ENCODE assay signal across 8 mouse cellular contexts in the genomic region with DNA sequence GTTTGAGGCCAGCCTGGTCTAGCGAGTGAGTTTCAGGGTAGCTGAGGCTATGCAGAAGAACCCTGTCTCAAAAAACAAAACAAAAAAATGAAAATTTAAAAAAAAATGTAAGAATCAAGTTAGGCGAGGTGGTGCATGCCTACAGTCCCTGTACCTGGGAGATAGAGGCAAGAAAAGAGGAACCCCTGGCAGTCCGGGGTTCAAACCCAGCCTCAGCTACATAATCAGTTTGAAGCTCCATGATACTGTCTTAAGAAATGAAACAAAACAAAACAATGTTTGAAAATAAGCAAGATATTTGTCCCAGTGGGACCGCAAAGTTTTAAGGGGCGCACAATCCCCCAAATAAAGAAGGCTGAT. TPM values are rescaled to one million over a fixed set of nuclear protein-coding genes. Genes with fewer than 3 reads are reported as not detected.
DNase-seq lines count a peak whose midpoint lies in the region; ATAC-seq and TF ChIP-seq lines count a peak whose summit lies in the region.

No protein-coding gene starts in this region.

- TF ChIP-seq CTCF in gastrocnemius, adult 2 months (IDR thresholded peaks at IDR 0.05): no peak
- TF ChIP-seq CTCF in E14TG2a.4 (conservative IDR thresholded peaks at IDR 0.05; ENCODE audit: low read length): no peak

- H3K27ac ChIP-seq in gastrocnemius, adult 2 months: peak overlapping the region; percentile 64
- 0 out of 2 replicates have a peak overlapping the region, but pooled peaks have one; percentile 7 for H3K27ac ChIP-seq in macrophage

- H3K4me3 ChIP-seq in gastrocnemius, adult 2 months: peak overlapping the region; percentile 80
- H3K4me3 ChIP-seq in E14TG2a.4 (replicated peaks; ENCODE audit: low read length) (peak overlapping the region; percentile 99), macrophage (ENCODE audit: inconsistent target) (peak overlapping the region; percentile 25)

- H3K27me3 ChIP-seq in E14TG2a.4 (ENCODE audit: insufficient read depth, low read length): no peaks in the 10 kb centered on the region

- peaks cover 23% of the 10 kb centered on the region; the same call in 1 of the 2 replicates for H3K79me2 ChIP-seq in macrophage (ENCODE audit: inconsistent target)

- no peaks in the 10 kb centered on the region for H3K9me3 ChIP-seq in E14TG2a.4 (ENCODE audit: low read length)

- intact Hi-C loops in gastrocnemius, adult 2 months (cut with DNase I): loop anchor here (2.0 kb wide), 1 partner anchor 25 kb away; the partner anchor contains the start of gene Cib2

- H3K36me3 ChIP-seq in E14TG2a.4 (ENCODE audit: insufficient read depth, low read length): peaks cover 32% of the 10 kb centered on the region
- H3K36me3 ChIP-seq in macrophage (ENCODE audit: inconsistent target): no peaks in the 10 kb centered on the region

- H3K4me1 ChIP-seq in E14TG2a.4 (replicated peaks; ENCODE audit: low read depth, low read length): peaks cover 32% of the 10 kb centered on the region

- 31% methylated on average over 5 of the region's 5 CpGs for WGBS in macrophage (ENCODE audit: missing documents)

- peak; percentile 8; the same call in 1 of the 2 replicates for ATAC-seq in granulocyte monocyte progenitor cell, adult 5-6 weeks (replicated peaks; ENCODE audit: poor library complexity, severe bottlenecking)
- no peak for ATAC-seq in megakaryocyte-erythroid progenitor cell, adult 5-6 weeks (replicated peaks; ENCODE audit: low FRiP score, low TSS enrichment, poor library complexity, severe bottlenecking)

- no peak for DNase-seq in gastrocnemius, adult 2 months
- no peak for DNase-seq in gastrocnemius, adult 8-10 months (ENCODE audit: low spot score in 2 of 2)
- no peak for DNase-seq in adrenal gland, adult 2 months
- no peak for DNase-seq in spleen, adult 12 weeks (ENCODE audit: low spot score)

RNA-seq across cellular contexts. Expression of gene Idh3a, which starts 0.3 kb away (rescaled TPM):
- total RNA-seq in gastrocnemius, adult 2 months (2021): 100 to 1,000 TPM; 522 to 568 TPM
- 100 to 1,000 TPM; 456 to 541 (median 521) TPM for total RNA-seq in gastrocnemius, adult 8-10 months (2022)
- 100 and 111 TPM in 2 replicates for total RNA-seq in granulocyte monocyte progenitor cell, adult 5-6 weeks (2014; fragmentation: Nextera tagmentation)
- 83.9 and 89.1 TPM in 2 replicates for total RNA-seq in granulocyte monocyte progenitor cell, adult 5-6 weeks (2017)
- total RNA-seq in macrophage (2018; cell fraction: chromatin; rRNA removed): 10 to 100 TPM in 15 of 26 experiments, 1 to 10 TPM in 11; 3.1 to 19.5 (median 11.7) TPM
- 10 to 100 TPM; 15.4 to 24.9 (median 18.8) TPM for total RNA-seq in macrophage (2018; cell fraction: cytosol; rRNA removed)
- total RNA-seq in macrophage (2018; cell fraction: nucleus; rRNA removed): 10 to 100 TPM in 14 of 26 experiments, 1 to 10 TPM in 12; 4.2 to 42.8 (median 10.5) TPM
- polyA plus RNA-seq in macrophage (2018): 15.2 to 61.4 TPM (median 20.5 TPM) in 3 replicates
- total RNA-seq in megakaryocyte-erythroid progenitor cell, adult 5-6 weeks (2014; fragmentation: Nextera tagmentation): 135 and 146 TPM in 2 replicates
- 105 and 155 TPM in 2 replicates for total RNA-seq in megakaryocyte-erythroid progenitor cell, adult 5-6 weeks (2017)
- total RNA-seq in adrenal gland, adult 2 months (2021): 100 to 1,000 TPM; 245 to 445 TPM
- polyA plus RNA-seq in adrenal gland, adult 2 months (2012; rRNA removed): 44.3 and 48.7 TPM in 2 replicates

RNA-seq across cellular contexts. Expression of gene Cib2, which starts 25.8 kb away (rescaled TPM):
- 100 to 1,000 TPM in 1 of 2 experiments, 10 to 100 TPM in 1; 95.5 to 143 TPM for total RNA-seq in gastrocnemius, adult 2 months (2021)
- total RNA-seq in gastrocnemius, adult 8-10 months (2022): 100 to 1,000 TPM; 127 to 157 (median 137) TPM
- 1.1 and 1.6 TPM in 2 replicates for total RNA-seq in granulocyte monocyte progenitor cell, adult 5-6 weeks (2014; fragmentation: Nextera tagmentation)
- total RNA-seq in granulocyte monocyte progenitor cell, adult 5-6 weeks (2017): 0.39 and 0.57 TPM in 2 replicates
- total RNA-seq in macrophage (2018; cell fraction: chromatin; rRNA removed): 1 to 10 TPM in 1 of 26 experiments, under 1 TPM in 6, not detected in 19; 0.54 to 1.3 (median 0.58) TPM
- total RNA-seq in macrophage (2018; cell fraction: cytosol; rRNA removed): 1 to 10 TPM in 25 of 26 experiments, under 1 TPM in 1; 0.99 to 3.7 (median 1.9) TPM
- total RNA-seq in macrophage (2018; cell fraction: nucleus; rRNA removed): 1 to 10 TPM in 2 of 26 experiments, under 1 TPM in 12, not detected in 12; 0.36 to 2.1 (median 0.62) TPM
- polyA plus RNA-seq in macrophage (2018): 2.2 to 2.4 TPM (median 2.3 TPM) in 3 replicates
- total RNA-seq in megakaryocyte-erythroid progenitor cell, adult 5-6 weeks (2014; fragmentation: Nextera tagmentation): not detected in 2 replicates
- not detected in 2 replicates for total RNA-seq in megakaryocyte-erythroid progenitor cell, adult 5-6 weeks (2017)
- 100 to 1,000 TPM in 1 of 2 experiments, 10 to 100 TPM in 1; 47.9 to 131 TPM for total RNA-seq in adrenal gland, adult 2 months (2021)
- 15.1 and 31.7 TPM in 2 replicates for polyA plus RNA-seq in adrenal gland, adult 2 months (2012; rRNA removed)

RNA-seq across cellular contexts. Expression of gene Sh2d7, which starts 47.0 kb away (rescaled TPM):
- not detected for total RNA-seq in gastrocnemius, adult 2 months (2021)
- not detected for total RNA-seq in gastrocnemius, adult 8-10 months (2022)
- not detected in 2 replicates for total RNA-seq in granulocyte monocyte progenitor cell, adult 5-6 weeks (2014; fragmentation: Nextera tagmentation)
- not detected in 2 replicates for total RNA-seq in granulocyte monocyte progenitor cell, adult 5-6 weeks (2017)
- total RNA-seq in macrophage (2018; cell fraction: chromatin; rRNA removed): not detected
- not detected for total RNA-seq in macrophage (2018; cell fraction: cytosol; rRNA removed)
- total RNA-seq in macrophage (2018; cell fraction: nucleus; rRNA removed): not detected
- polyA plus RNA-seq in macrophage (2018): not detected in 3 replicates
- not detected in 2 replicates for total RNA-seq in megakaryocyte-erythroid progenitor cell, adult 5-6 weeks (2014; fragmentation: Nextera tagmentation)
- total RNA-seq in megakaryocyte-erythroid progenitor cell, adult 5-6 weeks (2017): not detected in 2 replicates
- total RNA-seq in adrenal gland, adult 2 months (2021): not detected
- polyA plus RNA-seq in adrenal gland, adult 2 months (2012; rRNA removed): not detected in 2 replicates

Comparison
In these comparisons a context has a peak if more than half of its experiments do, and no peak if none do; other contexts are left out.
1. H3K4me3 ChIP-seq: peak in every context shown above with its lines; median percentile 99 in E14TG2a.4; 80 in gastrocnemius, adult 2 months; 25 in macrophage.
2. RNA of gene Cib2, which starts 25.8 kb away (total RNA-seq): 127 to 157 TPM in gastrocnemius, adult 8-10 months, 95.5 to 143 TPM in gastrocnemius, adult 2 months and 47.9 to 131 TPM in adrenal gland, adult 2 months; 0.39 to 1.6 TPM in granulocyte monocyte progenitor cell, adult 5-6 weeks and not detected in megakaryocyte-erythroid progenitor cell, adult 5-6 weeks; every median in the first group is over 10 times any median in the second.